Mouse (Mus musculus) urinary bladder, postnatal 25 days (tissue): ENCODE results near the gene Rundc3a.
A peak's percentile ranks its signal among the peaks of the same experiment; 100 is the strongest.
"Not testable (repeated sequence)": the region's sequence is repeated elsewhere in the genome, so short reads cannot be mapped to it uniquely, and the experiment has no call there.

ENCODE experiments used
- DNase-seq: peaks from one replicate; pipeline ENCODE4 v3.0.0; 2022; ENCODE audit warnings: low spot score

The Rundc3a gene

GRCm38 (mm10) chr11:102368347-102368746 is 24.9 kb upstream of the Rundc3a start:
- no peak for DNase-seq

GRCm38 (mm10) chr11:102369263-102369662 is 23.9 kb upstream of the Rundc3a start:
- no peak for DNase-seq

- DNase-seq, result no peak
Observed at GRCm38 (mm10) chr11:102370285-102370684, 22.9 kb upstream of the Rundc3a start.

GRCm38 (mm10) chr11:102371926-102372685 is 21.1 kb upstream of the Rundc3a start:
- DNase-seq, result no peak

- DNase-seq, result no peak
Observed at GRCm38 (mm10) chr11:102372936-102373335, 20.3 kb upstream of the Rundc3a start.

GRCm38 (mm10) chr11:102373646-102374045 is 19.6 kb upstream of the Rundc3a start:
- DNase-seq, result no peak

- DNase-seq, result no peak
Observed at GRCm38 (mm10) chr11:102374108-102374725, 19.0 kb upstream of the Rundc3a start.

- peak; percentile 19 for DNase-seq
Observed at GRCm38 (mm10) chr11:102375196-102376173, 17.7 kb upstream of the Rundc3a start.

GRCm38 (mm10) chr11:102376196-102376835 is 16.9 kb upstream of the Rundc3a start:
- DNase-seq, result no peak

- no peak for DNase-seq
Observed at GRCm38 (mm10) chr11:102377186-102377585, 16.0 kb upstream of the Rundc3a start.

GRCm38 (mm10) chr11:102380091-102380490 is 13.1 kb upstream of the Rundc3a start:
- no peak for DNase-seq

GRCm38 (mm10) chr11:102381341-102382100 is 11.7 kb upstream of the Rundc3a start:
- no peak for DNase-seq

- DNase-seq, result no peak
Observed at GRCm38 (mm10) chr11:102382794-102383193, 10.4 kb upstream of the Rundc3a start.

- no peak for DNase-seq
Observed at GRCm38 (mm10) chr11:102383365-102384136, 9.7 kb upstream of the Rundc3a start.

GRCm38 (mm10) chr11:102384418-102384817 is 8.8 kb upstream of the Rundc3a start:
- no peak for DNase-seq

GRCm38 (mm10) chr11:102385075-102385474 is 8.1 kb upstream of the Rundc3a start:
- DNase-seq, result no peak

GRCm38 (mm10) chr11:102386121-102386520 is 7.1 kb upstream of the Rundc3a start:
- no peak for DNase-seq

GRCm38 (mm10) chr11:102389436-102389835 is 3.8 kb upstream of the Rundc3a start:
- not testable (repeated sequence) for DNase-seq

- DNase-seq, result no peak
Observed at GRCm38 (mm10) chr11:102392441-102393237, 564 bp upstream of the Rundc3a start.
